Mouse (Mus musculus): ENCODE data around the gene Olfr898.

The Olfr898 gene

DNA sequence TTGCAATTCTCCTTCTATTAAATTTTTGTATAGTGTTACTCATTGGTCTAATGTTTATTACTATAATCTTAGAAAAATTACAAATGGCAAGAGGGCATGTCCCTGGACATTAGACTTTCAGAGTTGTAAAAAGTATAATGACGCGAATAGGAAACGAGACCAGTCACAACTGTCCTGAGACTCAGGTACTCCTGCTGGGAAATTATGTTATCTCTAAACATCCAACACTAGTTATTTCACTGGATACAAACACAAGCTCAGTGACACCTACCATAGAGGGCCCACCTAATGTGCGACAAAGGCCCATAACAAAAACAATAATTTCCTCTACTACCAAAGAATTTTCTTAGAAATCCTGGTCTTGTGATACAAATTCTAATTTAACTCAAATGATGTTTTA, at the start of gene Olfr898:
Olfr898 (plus strand) TSS at position 301 of the 400 bp plus-strand sequence.
- no peak for DNase-seq (ENCODE audit: low spot score in 2 of 2)

DNA sequence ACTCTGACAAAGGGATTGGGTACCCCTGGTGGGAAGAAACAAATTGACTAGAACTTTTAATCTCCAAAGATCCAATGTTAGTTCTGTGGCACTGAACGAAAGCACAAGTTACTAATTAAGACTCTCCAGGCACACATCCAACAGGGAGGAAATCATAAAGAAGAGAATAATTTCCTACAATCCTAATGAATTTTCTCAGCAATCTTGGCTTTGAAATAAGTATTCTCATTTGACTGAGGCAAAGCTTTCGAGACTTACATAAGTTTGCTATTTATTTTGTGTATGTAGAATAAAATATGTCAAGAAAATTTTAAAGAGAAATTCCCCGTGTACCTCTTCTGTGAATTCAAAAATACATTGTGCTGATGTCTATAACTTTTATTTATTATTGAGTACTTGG, 19.5 kb upstream of the Olfr898 start, which contains the start of gene Olfr25:
Olfr25 (plus strand) TSS at position 301 of the 400 bp plus-strand sequence.
- DNase-seq (ENCODE audit: low spot score in 2 of 2) = no peak

DNA sequence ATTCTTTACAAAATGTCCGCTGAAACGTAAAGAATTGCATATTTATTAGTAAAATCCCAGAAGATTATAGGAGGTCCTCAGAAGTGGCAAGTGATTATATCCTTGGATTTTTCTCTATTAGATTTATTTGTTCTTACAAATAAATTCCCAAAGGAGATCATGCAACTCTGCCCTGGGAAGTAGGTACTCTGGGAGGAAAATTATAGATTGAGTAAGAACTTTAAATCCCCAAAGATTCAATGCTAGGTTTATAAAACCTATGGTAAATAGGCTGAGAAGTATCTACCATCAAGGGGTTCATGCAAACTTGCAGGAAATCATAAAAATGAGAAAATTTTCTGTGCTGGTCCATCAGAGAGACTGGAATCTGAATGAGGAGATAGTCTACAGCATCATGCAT, 18.4 kb downstream of the Olfr898 start, which contains the start of gene Olfr250:
Olfr250 (plus strand) TSS at position 301 of the 400 bp plus-strand sequence.
- DNase-seq (ENCODE audit: low spot score in 2 of 2) = no peak

DNA sequence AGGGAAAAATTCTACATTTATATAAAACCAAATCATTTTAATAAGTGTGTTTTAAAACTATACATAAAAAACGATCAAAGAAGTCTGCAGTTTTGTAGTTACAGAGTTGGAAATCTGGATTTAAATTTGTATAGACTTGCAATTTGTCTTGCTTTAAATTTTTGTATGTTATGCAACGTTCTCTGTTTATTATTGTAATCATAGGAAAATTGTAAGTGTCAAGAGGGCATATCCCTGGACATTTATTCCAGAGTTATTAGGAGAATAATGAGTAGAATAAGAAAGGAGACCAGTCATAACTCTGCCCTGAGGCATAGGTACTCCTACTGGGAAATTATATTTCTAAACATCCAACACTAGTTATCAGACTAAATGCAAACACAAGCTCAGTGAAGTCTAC, 28.6 kb downstream of the Olfr898 start, which contains the start of gene Olfr251:
Olfr251 (plus strand) TSS at position 301 of the 400 bp plus-strand sequence.
- DNase-seq (ENCODE audit: low spot score in 2 of 2) = no peak

DNA sequence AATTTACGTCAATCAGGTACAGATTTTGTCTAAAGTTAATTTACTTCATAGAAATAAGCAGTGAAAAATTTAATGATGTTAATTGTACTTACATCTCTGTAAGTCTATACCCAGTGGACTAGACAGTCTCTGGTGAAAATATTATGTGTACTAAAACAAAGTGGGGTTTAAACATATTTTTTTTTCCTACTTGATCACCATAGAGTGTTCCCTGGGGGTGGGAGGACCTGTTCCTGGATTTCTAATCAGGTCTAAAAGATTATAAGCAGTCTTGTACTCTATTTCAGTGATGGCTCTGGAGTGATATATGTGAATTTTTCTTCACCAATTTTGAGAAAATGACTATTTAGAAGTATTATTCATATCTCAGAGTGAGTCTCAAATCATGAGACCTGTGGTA, 53.2 kb downstream of the Olfr898 start, which contains the start of gene Olfr147:
Olfr147 (plus strand) TSS at position 301 of the 400 bp plus-strand sequence.
- DNase-seq (ENCODE audit: low spot score in 2 of 2) = no peak
